Mouse (Mus musculus) thymus, postnatal 36 days (tissue): ENCODE results near the gene Pik3r1.

Source experiments
- DNase-seq, 2 experiments: peaks; one replicate each; pipeline ENCODE4 v3.0.0; 2022; ENCODE audit warnings: mixed read lengths in 2 of 2

Gene Pik3r1

GRCm38 (mm10) chr13:101767809-101768629 is at the start of gene Pik3r1:
Gene Pik3r1, minus strand, starts transcription at chr13:101768217.
- peak; percentile 98 for DNase-seq

GRCm38 (mm10) chr13:101813267-101813900 is 45.4 kb upstream of the Pik3r1 start:
- no peak for DNase-seq

DNA sequence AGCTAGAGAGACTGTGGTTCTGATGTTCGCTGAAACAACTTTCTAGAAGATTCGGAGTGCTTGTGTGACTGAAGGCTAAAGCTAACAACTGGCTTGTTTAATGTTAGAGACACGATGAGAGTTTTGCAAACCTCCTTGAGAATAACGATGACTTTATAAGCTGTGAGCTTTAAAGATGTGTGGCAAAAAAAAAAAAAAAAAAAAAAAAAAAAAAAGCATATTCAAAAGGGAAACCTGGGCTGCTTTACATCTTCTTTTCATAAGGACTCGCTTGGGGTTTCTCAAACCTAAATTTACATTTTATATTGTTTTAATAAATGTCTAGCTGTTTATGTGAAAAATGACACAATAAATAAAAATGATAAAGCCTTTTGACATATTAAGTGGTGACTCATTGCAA is 44.3 kb upstream of the Pik3r1 start:
- no peak for DNase-seq

DNA sequence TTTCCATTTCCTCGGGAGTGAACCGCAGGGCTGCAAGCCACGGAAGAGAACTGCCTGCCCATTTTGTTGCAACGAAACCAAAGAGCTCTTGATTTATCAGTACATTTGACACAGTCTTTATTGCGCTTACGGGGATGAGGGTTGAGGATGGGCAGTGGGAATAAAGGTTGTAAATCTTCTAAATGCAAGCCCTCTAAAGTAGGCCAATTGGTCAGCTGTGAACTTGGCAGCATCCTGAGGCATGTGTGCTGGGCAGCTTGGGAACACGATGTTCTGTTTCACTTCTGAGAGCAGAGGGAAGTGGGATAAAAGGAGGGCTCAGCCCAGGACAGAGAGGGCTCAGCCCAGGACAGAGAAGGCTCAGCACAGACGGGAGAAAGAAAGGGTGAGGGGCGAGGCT is 43.9 kb upstream of the Pik3r1 start:
- no peak for DNase-seq

DNA sequence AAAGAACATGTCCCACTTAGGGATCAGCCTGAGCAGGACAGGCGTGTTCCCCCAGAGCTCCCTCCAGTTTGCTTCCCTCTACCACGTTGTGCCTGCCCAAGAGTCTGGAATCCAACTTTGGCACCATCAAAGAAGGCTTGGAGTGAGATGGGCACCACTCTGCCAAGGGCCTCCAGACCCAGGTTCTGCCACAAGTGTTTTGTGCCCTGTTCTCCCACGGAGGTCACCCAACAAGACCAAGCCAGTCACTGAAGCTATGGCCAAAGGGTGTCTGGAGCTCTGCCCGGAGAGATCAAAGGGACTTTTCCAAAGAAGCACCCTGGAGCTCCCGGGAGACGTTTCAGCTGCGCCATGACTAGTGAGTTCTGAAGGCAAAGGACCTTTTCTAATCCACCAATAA is 42.6 kb upstream of the Pik3r1 start:
- DNase-seq = no peak

DNA sequence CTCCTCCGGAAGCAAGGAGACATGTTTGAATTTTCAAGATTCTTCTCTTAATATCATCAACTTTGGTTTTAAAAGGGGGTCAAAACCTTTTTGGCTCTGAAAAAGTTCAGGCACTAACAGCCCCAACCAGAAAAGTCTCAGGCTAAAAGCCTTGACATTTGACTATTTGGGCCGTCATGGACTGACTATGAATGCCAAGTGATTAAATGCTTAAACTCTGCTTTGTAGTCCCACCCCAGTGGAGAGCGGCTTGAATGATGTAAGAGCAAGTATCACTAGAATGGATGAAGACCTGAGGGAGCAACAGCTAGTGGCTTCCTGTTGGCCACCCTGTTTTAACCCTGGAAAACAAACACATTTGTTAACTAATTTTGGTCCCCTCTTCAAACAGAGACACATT is 41.8 kb upstream of the Pik3r1 start:
- DNase-seq = no peak

DNA sequence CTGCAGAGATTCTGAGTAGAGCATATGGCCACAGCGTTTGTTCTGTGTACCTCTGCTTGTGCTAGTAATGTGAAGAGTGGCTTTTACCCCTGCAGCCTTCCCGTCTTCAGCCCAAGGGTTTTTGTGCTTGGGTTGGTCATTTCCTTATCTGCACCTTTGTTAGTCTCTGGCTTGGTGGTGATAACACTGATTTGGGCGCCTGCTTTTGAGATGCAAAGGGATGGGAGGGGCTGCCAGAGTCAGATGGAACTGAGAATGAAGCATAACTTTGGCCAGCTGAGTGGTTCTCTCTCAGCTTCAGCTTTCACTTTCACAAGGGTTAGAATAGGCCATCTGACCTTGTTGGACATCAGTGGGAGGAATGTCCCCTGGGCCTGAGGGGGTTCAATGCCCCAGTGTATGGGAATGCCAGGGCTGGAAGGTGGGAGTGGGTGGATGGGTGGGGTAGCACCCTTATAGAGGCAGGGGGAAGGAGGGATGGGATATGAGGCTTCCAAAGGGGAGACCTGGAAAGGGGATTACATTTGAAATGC is 37.6 kb upstream of the Pik3r1 start:
- DNase-seq = no peak

GRCm38 (mm10) chr13:101801372-101802186 is 33.6 kb upstream of the Pik3r1 start:
- DNase-seq = peak; percentile 59 to 61

- no peak for DNase-seq
These were observed 32.9 kb upstream of the Pik3r1 start for GRCm38 (mm10) chr13:101800833-101801371.

GRCm38 (mm10) chr13:101800021-101800596 is 32.1 kb upstream of the Pik3r1 start:
- DNase-seq = no peak

- DNase-seq = no peak
These were observed 31.3 kb upstream of the Pik3r1 start for GRCm38 (mm10) chr13:101799318-101799717.

- DNase-seq = no peak
These were observed 30.5 kb upstream of the Pik3r1 start for GRCm38 (mm10) chr13:101798522-101798921.

DNA sequence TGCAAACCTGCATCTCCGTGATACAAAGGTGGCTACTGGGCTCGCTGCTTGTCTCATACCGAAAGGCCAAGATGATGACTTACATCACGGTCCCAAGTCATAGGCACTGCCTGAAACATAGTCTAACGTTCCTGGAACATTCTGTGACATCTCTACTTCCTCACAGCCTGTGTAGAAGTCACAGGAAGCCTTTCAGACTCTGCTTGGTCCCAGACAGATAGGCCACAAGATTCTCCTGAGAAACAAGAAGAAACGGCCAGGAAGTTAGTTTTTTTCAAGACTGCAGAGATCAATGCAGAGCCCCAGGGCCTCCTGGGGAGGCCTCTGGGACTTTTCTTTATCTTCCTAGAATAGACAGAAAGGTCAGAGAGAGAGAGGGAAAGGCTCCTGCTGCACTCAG is 29.0 kb upstream of the Pik3r1 start:
- DNase-seq = no peak

GRCm38 (mm10) chr13:101785705-101786104 is 17.7 kb upstream of the Pik3r1 start:
- no peak for DNase-seq

DNA sequence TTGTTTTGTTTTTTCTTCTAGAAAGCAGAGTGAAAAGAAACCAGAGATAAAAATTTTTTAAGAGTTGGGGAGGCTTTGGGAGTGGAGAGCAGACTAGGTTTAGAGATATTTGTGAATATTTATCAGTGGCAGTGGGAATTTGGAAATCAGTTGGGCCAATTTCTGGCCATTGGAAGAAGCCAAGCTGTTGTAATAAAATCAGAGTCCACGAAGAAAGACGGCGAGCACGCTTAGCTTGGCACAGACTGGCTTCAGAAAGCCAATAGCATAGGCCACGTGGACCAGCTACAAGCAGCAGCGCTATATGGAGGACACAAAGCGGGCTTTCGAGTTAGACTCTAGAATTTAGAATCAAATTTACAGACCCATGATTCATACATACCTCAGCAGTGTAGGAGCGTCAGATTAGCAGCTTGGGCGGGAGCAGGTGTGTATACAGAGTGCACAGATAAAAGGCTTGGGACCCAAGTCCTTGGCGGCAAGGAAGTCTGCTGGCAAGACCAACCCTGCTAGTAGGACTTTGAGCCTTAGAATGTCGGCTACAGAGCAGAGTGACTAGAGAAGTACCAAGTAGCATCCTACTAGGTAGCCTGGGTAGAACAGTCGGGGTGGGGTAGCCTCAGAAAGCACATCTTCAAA is 16.8 kb upstream of the Pik3r1 start:
- no peak for DNase-seq

DNA sequence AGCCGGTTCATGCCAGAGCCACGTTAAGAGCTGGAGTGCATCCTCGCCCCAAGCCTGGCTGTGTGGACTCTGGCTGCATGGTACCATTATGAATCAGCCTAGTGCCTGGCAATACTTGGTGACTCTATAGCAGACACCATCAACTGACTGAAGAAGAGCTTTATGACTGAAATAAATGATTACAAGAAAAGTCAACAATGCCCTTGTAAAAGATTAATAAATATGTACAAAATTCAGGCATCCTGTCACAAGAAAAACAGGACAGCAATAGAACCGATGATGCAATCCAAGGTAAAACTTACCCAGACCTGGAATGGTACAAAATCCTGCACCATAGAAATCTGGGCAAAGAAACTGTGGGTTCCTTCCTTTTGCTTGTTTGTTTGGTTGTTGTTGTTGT is 11.0 kb upstream of the Pik3r1 start:
- DNase-seq = no peak

GRCm38 (mm10) chr13:101777851-101778250 is 9.8 kb upstream of the Pik3r1 start:
- no peak for DNase-seq

GRCm38 (mm10) chr13:101771071-101771470 is 3.1 kb upstream of the Pik3r1 start:
- no peak for DNase-seq

DNA sequence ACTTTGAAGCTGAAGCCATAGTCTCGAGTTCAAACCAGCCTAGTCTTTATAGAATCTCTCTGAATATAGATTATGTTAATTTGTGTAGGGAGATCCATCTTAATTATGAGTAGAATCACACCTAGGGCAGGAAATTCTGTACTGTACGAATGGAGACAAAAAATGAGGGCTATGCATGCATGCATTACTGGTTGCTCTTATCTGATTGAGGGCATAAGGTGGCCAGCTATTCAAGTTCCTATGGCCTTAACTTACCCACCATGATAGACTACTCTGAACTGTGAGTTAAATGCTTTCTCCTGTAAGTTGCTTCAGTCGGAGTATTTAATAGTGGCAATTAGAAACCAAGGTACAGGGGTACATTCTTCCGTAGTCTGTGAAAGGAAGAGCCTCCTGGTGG is 1.9 kb upstream of the Pik3r1 start:
- no peak for DNase-seq

- peak; percentile 44 to 65 for DNase-seq
These were observed 594 bp upstream of the Pik3r1 start for GRCm38 (mm10) chr13:101768630-101768991.

GRCm38 (mm10) chr13:101767013-101767808 is 806 bp downstream of the Pik3r1 start:
- DNase-seq = peak; percentile 80
